Mouse (Mus musculus): ENCODE results near the gene Pfkfb1. TPM values are rescaled to one million over a fixed set of nuclear protein-coding genes. Genes with fewer than 3 reads are reported as not detected.
A peak's percentile ranks its signal among the peaks of the same experiment; 100 is the strongest.

The Pfkfb1 gene
- total RNA-seq (2021): 10 to 100 TPM in 1 of 2 experiments, 1 to 10 TPM in 1; 10.0 to 15.5 TPM
- long read RNA-seq, experiment 1, transcript Pfkfb1-201 (14 exons, 1,739 nt): major isoform, 5 of 16 reads
- long read RNA-seq, experiment 1, transcript Pfkfb1-202 (14 exons, 1,872 nt): major isoform, 5 of 16 reads
- long read RNA-seq, experiment 1, partial matches to known transcripts: 2 of 16 reads
- long read RNA-seq, experiment 1, other reads (novel, unspliced or antisense): 4 of 16 reads
- long read RNA-seq, experiment 2, partial matches to known transcripts: 0 of 6 reads
- long read RNA-seq, experiment 2, other reads (novel, unspliced or antisense): 2 of 6 reads

DNA sequence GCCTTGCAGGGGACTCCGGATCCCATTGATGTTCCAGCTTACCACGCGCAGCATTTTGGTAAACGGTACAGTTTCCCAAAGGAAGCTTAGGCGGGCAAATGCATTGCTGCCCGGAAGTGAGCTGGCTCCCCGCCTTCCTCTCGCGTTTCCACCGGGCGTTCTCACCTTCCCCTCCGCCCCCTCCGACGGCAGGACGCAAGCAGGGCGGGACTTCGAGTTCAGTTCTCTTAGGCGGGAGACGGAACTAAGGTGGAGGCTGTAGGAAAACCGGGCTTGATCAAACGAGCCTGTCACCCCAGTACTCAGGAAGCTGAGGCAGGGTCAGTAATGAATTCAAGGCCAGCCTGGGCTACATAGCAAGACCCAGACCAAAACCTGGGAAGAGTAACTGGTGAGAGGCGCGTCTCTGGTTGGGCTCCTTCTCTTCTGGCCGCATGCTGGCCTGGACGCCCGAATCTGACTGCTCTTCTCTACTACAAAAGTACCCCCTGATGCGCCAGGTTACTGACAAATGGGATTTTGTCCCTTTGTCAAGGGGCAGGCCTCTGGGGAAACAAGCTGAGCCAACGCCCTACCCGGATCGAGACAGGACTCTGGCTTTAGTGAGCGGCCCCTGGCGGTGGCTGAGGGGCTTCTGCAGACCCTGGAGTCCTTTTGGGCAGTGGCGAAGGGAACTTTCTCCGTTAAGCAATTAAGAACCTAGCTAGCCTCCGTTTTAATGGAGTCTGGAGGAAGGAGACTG lies at the start of gene Pfkfb1:
Pfkfb1 (plus strand) TSS at position 207 of the 742 bp plus-strand sequence.
- DNase-seq: peak; percentile 83 to 86

DNA sequence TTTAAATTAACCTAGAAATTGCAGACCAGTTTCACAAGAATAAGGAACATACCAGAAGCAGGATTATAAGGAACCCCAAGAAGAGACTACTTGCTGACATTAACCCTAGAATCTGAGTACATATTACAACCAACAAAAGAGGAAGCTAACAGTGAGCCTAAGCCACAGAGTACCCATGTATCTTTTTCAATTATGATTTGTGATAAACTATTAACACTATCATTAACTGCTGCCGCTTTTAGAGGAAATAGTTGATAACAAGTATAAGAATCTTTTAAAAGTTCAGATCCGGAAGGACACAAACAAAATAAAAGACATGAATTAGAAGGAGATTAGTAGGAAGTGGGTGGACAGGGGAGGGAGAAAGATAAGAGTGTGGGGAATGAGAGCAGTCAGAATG lies 47.9 kb upstream of the Pfkfb1 start:
- DNase-seq: no peak

DNA sequence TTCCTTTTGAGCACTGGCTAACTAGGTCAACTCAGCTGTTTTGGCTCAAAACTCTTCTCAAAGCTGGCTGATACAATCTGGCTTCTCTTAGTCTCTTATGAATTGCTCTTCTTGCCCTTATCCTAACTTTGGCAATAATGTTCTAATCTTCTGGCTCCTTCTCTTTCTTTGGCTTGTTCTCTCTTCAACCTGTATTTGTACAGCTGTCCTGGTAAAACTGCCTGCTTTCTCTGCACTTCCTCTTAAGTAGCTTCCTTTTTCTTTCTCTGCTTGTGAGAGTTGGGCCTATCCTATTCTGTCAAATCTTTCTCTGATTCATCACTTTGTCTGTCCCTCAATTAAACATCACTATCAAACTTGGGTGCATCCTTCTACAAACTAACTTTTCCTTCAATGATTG lies 46.3 kb upstream of the Pfkfb1 start:
- DNase-seq: no peak

DNA sequence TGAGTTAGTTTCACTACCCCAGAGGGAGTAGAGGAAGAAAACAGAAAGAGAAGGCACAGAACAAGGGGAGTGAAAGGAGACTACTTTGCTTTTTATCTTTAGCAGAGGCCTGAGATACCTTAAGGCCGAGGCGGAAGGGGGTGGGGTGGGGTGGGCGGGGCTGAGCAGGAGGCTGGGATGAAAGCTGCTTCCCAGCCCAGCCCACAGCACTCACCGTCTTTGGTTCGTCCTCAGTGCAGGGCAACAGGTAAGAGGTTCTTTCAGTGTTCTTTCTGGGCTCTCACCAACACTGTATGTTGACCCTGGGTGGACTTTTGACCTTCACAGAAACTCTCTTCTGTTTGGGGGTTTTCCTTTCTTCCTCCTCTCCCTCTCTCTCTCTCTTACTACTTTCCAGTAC lies 40.8 kb upstream of the Pfkfb1 start, which contains the start of gene Alas2:
Alas2 (plus strand) TSS at position 137 of the 400 bp plus-strand sequence.
- DNase-seq: no peak

DNA sequence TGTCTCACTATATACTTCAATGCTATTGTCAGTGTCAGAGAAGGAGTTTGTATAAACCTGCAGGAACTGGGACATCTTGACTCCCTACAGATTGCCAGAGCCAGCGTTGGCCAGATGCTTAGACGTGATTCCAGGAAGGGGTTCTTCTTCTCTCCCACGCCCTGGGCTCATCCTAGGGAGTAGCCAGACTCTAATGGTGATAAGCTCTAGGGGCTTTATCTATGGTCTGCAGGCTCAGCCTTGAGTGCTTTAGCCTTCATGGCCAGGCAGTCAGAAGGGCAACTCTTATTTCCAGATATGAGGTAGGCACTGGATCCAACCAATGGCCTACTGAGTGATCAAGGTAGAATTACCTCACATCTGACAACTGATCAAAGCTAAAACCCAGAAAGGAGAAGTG lies 38.4 kb upstream of the Pfkfb1 start:
- DNase-seq: no peak

DNA sequence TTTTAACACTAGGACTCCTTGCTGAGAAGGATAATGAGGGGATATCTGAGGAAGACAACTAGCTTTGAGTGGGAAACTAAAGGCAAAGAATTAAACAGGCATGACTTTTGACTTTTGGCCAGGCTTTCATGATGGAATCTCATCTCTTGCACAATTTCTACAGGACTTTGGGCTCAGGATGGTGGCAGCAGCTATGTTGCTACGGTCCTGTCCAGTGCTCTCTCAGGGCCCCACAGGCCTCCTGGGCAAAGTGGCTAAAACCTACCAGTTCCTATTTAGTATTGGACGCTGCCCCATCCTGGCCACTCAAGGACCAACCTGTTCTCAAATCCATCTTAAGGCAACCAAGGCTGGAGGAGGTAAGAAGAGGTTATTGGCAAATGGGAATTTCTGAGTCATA lies 36.0 kb upstream of the Pfkfb1 start:
- no peak for DNase-seq

DNA sequence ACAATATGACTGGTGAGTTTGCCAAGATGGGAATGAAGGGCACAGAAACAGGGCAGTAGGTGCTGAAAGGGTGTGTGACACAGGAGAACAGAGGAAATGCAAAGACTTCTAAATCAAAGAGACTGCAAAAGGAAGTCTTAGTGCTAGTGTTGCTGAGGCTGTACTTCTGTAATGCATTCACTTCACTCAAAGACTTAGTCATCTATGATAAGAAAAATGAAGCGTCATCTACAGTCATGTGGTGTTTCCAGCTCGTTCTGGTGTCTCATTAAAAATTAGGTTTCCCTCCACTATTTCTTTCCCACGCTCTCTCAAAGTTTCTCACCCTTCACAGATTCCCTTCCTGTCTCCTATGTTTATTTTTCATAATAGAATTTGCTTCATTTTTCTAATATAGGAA lies 34.0 kb upstream of the Pfkfb1 start:
- DNase-seq: no peak

DNA sequence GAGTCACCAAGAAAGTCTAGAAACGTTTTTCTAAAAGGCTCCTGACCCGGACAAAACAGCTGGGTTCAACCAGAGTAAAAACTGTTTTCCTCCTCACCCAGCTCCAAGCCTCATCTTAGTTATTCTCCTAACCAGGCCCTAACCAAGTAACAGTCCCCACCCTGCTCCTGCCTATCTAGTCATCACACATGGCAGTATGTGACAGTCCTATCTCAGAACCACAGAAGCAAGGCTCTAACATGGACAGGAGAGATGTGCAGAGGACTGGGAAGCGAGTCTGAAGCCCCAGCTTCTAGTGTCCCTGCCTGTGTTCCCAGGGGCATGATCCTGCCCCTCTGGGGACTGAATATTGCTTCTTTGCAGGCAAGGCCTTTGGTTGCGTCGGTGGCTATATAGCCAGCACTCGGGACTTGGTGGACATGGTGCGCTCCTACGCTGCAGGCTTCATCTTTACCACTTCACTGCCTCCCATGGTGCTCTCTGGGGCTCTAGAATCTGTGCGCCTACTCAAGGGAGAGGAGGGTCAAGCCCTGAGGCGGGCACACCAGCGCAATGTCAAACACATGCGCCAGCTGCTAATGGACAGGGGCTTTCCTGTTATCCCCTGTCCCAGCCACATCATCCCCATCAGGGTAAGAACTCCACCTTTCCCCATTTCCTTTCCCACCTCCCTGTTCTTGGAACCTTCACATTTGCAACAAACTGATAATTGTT lies 23.2 kb upstream of the Pfkfb1 start:
- DNase-seq: no peak

DNA sequence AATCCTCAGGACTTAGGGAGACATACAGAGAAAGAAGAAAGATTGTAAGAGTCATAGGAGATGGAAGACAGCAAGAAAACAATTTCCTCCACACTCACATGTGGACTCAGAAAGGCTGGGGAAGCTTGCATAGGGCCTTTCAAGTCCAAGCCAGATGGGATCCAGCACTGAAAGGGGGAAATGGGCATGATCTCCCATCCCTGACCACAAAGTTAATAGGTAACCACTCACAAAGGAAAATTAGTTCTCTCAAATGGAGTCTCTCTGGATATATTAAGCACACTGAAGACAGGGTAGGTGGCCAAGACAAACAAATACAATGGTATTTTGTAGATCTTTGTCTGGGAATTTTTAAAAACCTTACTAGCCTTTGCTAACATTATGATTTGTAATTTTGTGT lies 6.1 kb upstream of the Pfkfb1 start:
- no peak for DNase-seq

DNA sequence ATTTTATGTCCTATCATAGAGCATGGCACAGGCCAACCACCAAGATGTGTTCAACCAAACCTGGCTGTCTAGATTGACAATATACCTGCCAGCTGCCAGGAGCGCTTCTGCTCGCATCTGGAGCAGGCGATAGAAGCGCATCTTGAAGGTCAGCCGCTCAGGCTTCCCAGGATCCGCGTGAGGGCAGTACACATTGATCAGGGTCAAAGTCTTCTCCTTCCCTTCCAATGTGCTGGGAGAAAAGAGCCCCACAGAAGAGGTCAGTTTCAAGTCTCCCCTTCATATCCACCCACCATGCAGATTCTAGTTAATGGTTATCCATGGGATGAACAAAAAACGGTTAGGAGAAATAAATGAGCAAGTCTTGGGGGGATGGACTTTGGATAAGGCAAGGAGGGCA lies 2.9 kb upstream of the Pfkfb1 start:
- DNase-seq: no peak

DNA sequence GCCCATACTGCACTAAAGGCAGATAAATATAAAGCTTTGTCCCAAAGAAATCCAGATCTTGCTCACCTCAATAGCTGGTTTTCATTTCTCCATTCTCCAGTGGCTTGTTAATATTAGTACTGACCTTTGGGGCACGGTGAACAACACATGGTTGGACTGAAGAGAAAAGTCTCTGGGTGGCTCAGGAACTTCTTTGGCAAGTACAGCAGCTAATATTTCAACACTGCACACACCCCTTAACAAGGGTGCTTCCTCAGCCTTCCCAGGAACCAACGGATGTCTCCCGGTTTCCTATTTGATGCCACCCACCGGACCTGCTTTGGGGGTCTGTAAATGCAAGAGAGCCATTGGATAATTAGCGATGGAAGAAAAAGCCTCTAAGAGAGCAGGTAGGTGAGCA lies 1.7 kb downstream of the Pfkfb1 start, which contains the start of gene Apex2:
Apex2 (minus strand) TSS at position 173 of the 400 bp plus-strand sequence.
- peak in 1 of 2 experiments; percentile 12 for DNase-seq

DNA sequence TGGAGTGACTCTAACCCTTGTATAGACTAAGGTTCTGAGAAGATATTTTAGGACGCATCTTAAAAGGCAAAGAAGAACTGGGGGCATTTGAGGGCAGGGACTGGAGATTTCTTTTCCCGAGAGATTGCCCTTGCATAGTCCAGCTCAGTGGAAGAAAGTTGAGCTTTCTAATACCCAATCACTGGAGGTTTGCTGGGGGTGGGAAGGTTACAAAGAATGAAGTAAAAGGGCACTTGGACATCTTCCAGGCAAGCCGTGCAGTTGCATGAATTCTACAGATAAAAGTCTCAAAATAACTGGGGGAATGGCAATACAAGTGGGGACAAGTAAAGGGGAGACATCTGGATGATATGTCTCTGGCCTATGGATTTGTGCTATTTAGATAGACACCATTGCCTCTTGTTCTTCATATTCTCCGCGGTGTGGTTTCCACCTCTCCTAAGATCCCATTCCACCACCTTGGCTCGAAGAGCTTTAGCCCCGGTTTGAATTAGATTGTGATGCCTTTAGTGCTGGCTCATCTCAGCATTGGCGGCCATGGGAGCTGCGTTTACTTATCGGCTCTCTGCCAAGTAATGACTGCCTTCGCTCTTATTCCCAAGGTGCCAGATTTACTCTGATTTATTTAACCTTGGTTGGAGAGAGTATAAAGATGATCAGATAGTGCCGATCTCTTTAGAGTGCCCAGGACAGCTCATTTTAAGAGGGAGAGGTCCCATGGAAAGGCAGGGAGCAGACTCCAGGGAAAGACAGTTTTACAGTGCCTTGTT lies 5.4 kb downstream of the Pfkfb1 start:
- DNase-seq: peak; percentile 24 to 40

DNA sequence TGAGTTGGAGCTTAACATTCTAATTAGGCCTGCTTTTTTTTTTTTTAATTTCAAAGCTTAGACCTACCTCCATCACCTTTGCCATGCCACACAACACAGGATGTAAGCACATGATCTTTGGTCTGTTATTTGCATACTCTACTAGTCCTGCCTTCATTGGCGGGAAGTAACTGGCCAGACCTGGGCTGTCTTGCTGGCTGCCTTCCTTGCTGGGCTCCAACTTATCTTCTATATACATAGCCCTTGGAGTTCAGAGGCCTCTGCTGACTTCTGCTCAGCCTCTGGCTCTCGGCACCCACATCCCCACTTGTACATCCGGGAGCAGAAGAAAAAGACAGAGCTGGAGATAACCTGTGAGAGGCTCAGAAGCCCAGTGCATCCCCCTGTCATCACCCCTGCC lies 6.1 kb downstream of the Pfkfb1 start:
- DNase-seq: no peak

DNA sequence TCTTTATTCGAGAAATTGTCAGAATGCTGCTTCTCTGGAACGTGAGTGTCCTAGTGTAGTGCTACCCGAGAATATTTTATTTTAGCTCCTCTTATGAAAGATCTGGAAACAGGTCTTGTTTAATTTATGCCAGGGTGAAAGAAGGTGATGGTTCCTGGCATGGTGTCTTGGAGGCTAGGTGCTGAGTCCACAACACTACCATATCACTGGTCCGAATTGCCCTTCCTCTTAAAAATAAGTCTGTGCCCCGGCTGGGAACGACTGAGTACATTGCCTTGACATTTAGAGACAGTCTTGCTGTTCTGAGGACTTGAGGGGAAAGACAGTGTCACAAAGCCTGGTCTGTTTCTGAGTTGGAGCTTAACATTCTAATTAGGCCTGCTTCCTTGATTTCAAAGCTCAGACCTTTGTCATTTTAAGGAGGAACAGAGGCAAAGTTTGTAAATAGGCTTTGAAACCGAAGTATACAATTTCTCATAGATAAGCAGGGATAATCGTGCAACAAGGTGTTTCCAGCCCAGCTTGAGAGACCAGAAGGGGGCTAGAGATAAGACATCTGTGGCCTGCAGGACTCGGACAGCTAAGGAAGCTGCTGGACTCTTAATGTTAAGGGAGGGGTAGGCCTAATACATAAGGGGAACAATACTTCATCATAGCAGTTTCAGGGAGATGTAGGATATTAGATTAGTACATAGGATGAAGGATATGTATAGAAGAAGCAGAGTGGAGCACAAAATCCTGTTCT lies 7.2 kb downstream of the Pfkfb1 start:
- no peak for DNase-seq

DNA sequence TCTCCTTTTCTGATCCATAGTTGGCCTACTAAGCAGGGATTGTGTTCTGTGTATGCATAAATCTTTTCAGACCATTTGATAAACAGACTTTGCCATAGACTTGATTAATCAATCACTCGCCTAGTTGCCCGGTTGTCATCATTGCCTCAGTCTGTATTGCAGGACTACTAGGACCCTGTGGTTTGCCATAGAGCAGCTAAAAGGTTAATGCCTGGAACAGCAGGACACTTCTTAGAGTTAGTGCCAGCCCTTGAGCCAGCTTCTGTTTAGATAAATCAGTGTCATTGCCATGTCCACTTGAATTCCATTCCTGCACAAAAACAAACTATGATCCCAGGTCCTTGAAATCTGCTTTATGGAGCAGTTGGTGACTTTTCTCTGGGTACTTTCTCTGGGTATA lies 10.9 kb downstream of the Pfkfb1 start:
- peak; percentile 13 to 28 for DNase-seq

DNA sequence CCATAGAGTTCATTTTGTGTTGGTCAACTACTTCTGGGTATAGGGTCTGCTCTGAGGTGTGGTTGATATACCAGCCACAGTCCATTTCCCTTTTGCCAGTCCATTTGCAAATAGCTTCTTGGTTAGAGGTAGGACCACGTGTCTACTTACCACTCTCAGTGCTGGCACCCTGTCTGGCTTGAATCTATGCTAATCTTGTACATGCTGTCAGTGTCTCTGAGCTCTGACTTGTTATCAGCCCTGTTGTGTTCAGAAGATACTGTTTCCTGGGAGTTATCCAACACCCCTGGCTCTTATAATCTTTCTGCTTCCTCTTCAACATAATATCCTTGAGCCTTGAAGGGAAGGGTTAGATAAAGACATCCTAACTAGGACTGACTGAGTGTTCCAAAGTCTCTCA lies 48.4 kb downstream of the Pfkfb1 start:
- no peak for DNase-seq

DNA sequence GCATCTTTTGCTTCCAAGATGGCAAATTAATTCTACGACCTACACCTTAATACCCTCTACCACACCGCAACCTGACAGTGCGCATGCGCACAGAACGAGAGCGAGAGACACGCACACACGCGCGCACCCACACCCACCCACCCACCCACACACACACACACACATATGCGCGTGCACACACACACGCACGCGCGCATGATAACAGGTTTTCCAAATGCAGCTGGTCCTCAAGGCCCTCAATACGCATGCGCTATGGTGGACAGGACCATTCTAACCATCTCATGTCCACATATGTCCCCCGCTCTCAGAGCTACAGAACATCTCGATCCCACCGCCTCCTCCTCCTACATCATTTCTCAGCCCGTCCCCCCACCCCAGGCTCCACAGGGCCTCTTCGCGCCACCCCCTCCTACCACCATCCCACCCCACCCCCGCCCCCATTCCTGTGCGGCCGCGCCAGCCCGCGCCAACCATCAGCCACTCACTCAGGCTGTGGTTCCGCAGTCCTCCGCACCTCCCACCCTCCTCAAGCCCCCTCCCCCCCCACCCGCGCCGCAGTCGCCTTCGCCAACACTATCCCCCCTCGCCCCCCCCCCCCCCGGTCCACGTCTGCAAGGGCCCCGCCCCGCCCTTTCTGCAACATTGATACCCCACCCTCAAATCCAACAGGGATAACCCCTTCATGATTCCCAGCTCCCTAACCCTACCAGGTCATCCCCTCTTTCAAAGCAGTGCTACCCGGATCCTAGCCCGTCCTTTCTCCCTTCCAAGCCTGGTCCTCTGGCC lies 68.3 kb downstream of the Pfkfb1 start:
- no peak for DNase-seq

DNA sequence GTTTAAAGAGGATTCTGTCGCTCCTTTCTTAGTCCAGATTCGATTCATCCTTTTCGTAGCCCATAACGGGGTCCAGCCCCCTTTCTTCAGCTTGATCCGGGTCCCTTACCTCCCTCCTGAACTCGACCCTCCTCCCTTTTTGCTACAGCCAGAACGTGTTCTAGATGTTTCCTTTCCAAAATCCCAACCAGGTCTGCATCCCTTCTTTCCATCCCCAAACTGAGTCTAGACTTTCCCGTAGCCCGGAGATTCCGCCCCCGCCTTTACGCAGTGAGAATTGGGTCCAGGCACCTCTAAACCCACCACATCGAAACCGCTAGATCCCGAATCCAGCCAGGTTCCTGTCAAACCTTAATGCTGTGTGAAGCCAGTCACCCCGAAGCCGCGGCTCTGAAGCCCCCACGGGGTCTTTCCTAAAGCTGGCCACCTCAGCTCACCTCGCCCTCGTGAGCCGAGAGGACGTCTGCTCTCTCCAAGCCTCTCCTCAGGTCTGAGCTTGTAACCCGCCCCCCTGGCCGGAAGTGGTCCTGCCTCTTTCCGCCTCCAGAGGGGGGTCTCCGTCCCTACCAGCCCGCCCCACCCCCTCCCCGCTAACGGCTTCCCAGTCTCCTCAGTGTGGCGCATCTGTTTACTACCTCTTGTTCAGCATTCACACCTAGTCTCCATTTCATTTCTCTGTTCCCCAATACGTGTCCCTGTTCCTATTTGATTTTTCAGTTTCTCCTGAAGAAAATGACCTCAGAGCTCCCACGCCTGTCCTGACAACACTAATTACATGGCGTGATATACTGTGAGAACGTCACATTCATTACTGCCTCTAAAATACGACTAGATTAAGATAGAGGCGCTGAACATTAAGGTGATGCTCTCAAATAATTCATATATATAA lies 69.1 kb downstream of the Pfkfb1 start, which contains the start of gene Tro:
Tro (minus strand) TSS at position 676 of the 889 bp plus-strand sequence.
- DNase-seq: peak in 1 of 2 experiments; percentile 14

DNA sequence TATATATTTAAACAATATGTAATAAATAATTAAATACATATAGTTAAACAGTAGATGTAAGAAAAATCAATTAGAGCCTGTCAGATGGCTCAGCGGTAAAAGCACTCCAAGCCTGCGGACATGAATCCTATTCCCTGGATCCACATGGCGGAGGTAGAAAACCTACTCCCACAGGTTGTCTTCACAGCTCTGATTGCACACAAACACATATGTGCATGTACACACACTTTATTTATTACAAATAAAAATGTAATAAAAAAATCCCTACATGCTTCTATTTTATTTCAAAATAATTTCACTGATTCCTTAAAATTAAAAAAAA lies 69.7 kb downstream of the Pfkfb1 start:
- DNase-seq: no peak

DNA sequence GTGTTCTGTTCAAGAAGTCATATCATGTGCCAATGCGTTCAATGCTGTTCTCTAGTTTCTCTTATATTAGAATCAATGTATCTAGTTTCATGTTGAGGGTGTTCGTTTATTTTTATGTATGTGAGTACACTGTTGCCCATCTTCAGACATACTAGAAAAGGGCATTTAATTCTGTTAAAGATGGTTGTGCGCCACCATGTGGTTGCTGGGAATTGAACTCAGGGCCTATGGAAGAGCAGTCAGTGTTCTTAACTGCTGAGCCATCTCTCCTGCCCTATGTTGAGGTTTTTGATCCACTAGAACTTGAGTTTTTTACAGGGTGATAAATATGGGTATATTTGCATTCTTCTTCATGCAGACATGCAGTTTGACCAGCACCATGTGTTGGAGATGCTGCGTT lies 74.8 kb downstream of the Pfkfb1 start:
- peak; percentile 7 to 27 for DNase-seq

Data from heart, adult 18-20 months (tissue).